Mouse (Mus musculus) erythroblast, embryonic 14.5 days (primary cell): Measurements from ENCODE around the gene Pou2f2.

Experiments used
- GATA1 ChIP-seq: IDR thresholded peaks from 2 replicates; pipeline ENCODE4 v1.6.1; 2012; ENCODE audit warnings: low read length, inconsistent platforms, mixed read lengths
- TAL1 ChIP-seq: IDR thresholded peaks from 3 replicates; pipeline ENCODE4 v1.6.1; 2012; ENCODE audit warnings: low read length, inconsistent platforms, mixed read lengths

DNA sequence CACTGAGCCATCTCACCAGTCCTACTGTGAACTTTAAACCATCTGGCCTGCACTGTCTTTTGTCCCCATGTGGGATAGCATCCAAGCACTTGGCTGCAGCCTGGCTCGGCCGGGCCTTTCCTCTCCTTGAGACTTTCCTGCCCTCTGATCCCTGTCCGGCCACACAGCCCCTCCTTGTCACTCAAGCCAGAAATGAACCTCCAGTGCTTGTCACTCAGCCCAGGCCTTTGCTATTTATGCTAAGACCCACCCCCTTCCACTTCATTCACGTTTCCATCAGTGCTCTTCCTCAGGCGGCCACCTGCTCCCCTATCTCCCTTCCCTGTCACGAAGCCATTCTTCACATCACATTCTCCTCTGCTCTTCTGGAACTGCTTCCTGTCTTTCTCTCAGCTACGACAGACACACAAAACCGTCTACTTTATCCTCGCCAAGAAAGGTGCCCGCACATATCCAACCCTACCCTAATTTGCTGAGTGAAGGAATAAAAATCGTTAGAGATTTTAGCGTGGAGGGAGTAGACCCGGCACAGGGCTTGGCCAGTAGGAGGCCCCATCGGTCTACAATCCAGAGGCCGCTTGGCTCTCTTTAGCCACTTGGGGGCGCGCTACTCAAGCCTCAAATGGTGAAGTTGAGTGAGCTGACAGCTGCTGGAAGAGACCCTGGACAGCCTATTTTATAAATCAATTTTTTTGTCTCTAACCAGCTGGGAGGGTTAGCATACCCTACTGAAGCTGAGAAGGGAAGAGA lies 73.9 kb downstream of the Pou2f2 start:
- TF ChIP-seq GATA1: no peak
- no peak for TF ChIP-seq TAL1
